ENCODE assay signal across 8 mouse cellular contexts in genomic region chr12:112928401-112929241, GRCm38 (mm10). TPM values are rescaled to one million over a fixed set of nuclear protein-coding genes. Genes with fewer than 3 reads are reported as not detected.
DNase-seq lines count a peak whose midpoint lies in the region; ATAC-seq lines count a peak whose summit lies in the region.

No protein-coding gene starts in this region.

- 1% methylated on average over 104 of the region's 124 CpGs for WGBS in kidney, embryonic 16.5 days
- 1% methylated on average over 104 of the region's 124 CpGs for WGBS in heart, embryonic 14.5 days

- ATAC-seq in kidney, embryonic 16.5 days (ENCODE audit: low FRiP score, low TSS enrichment), result peak; percentile 24; the same call in 1 of the 2 replicates
- 0 out of 2 replicates have a peak, but pooled peaks have one; percentile 20 for ATAC-seq in common myeloid progenitor, adult 5-6 weeks (replicated peaks; ENCODE audit: low read depth, poor library complexity, severe bottlenecking)
- 0 out of 2 replicates have a peak, but pooled peaks have one; percentile 16 for ATAC-seq in heart, embryonic 14.5 days (ENCODE audit: insufficient number of reproducible peaks, insufficient read depth, low FRiP score, low read depth)
- ATAC-seq in activated CD4-positive, CD25-positive, alpha-beta regulatory T cell, adult 4 months, result no peak

- no peak for DNase-seq in kidney, adult 11 months
- DNase-seq in layer of hippocampus, postnatal 36 days, result peak; percentile 47 to 48
- DNase-seq in lung, postnatal 36 days, result peak; percentile 30
- peak; percentile 65 to 67 for DNase-seq in right cerebral cortex, postnatal 36 days (ENCODE audit: low spot score in 2 of 2)

- no peak overlapping the region for H3K27ac ChIP-seq in kidney, embryonic 16.5 days (ENCODE audit: low read length)
- H3K27ac ChIP-seq in heart, embryonic 14.5 days (replicated peaks in 1 of 2; ENCODE audit: control insufficient read depth in 1 of 2, insufficient read depth in 1 of 2, low read depth in 2 of 2, low read length in 2 of 2), result peak overlapping the region in 1 of 2 experiments; percentile 21; a peak in 1 of 4 replicates

- H3K36me3 ChIP-seq in kidney, embryonic 16.5 days (ENCODE audit: insufficient read depth, low read length), result no peaks in the 10 kb centered on the region
- no peaks in the 10 kb centered on the region for H3K36me3 ChIP-seq in heart, embryonic 14.5 days (ENCODE audit: control insufficient read depth, insufficient read depth, low read length)

- peak overlapping the region; percentile 56 for H3K4me3 ChIP-seq in kidney, embryonic 16.5 days (ENCODE audit: low read length)
- peak overlapping the region; percentile 59 to 63 for H3K4me3 ChIP-seq in heart, embryonic 14.5 days (ENCODE audit: control insufficient read depth in 1 of 2, insufficient read depth in 1 of 2, low read depth in 1 of 2, low read length in 2 of 2)

- H3K9me3 ChIP-seq in kidney, embryonic 16.5 days (ENCODE audit: low read length), result no peaks in the 10 kb centered on the region
- no peaks in the 10 kb centered on the region for H3K9me3 ChIP-seq in heart, embryonic 14.5 days (ENCODE audit: control insufficient read depth, low read length)

- H3K4me2 ChIP-seq in kidney, embryonic 16.5 days (replicated peaks; ENCODE audit: low read depth, low read length), result peak overlapping the region; percentile 90
- peak overlapping the region; percentile 97 for H3K4me2 ChIP-seq in heart, embryonic 14.5 days (ENCODE audit: low read length)

- peaks cover 36% of the 10 kb centered on the region for H3K4me1 ChIP-seq in kidney, embryonic 16.5 days (ENCODE audit: insufficient read depth, low read length)
- peaks cover 15 to 33% of the 10 kb centered on the region in 2 experiments for H3K4me1 ChIP-seq in heart, embryonic 14.5 days (ENCODE audit: control insufficient read depth in 2 of 2, insufficient read depth in 2 of 2, low read length in 2 of 2)

- H3K9ac ChIP-seq in kidney, embryonic 16.5 days (replicated peaks; ENCODE audit: low read length), result peak overlapping the region; percentile 55
- H3K9ac ChIP-seq in heart, embryonic 14.5 days (ENCODE audit: low read length), result peak overlapping the region; percentile 77

- peaks cover 56% of the 10 kb centered on the region for H3K27me3 ChIP-seq in kidney, embryonic 16.5 days (ENCODE audit: insufficient read depth, low read length)
- H3K27me3 ChIP-seq in heart, embryonic 14.5 days (ENCODE audit: control insufficient read depth, insufficient read depth, low read length), result peaks cover 62% of the 10 kb centered on the region

RNA-seq across cellular contexts. Expression of gene Jag2, which starts 1.0 kb away (rescaled TPM):
- polyA plus RNA-seq in kidney, embryonic 16.5 days (2015; fragmentation: Nextera tagmentation; extraction: Ambion mirVana), result 2.2 and 2.5 TPM in 2 replicates
- 1.5 and 6.3 TPM in 2 replicates for total RNA-seq in common myeloid progenitor, adult 5-6 weeks (2017)
- 3.4 and 4.7 TPM in 2 replicates for polyA plus RNA-seq in heart, embryonic 14.5 days (2014; fragmentation: Nextera tagmentation; extraction: Ambion mirVana)
- total RNA-seq in layer of hippocampus, postnatal 36 days (2021), result 10 to 100 TPM; 43.8 to 45.6 TPM
- under 1 TPM in 1 of 2 experiments, not detected in 1; 0.74 TPM for polyA plus RNA-seq in activated CD4-positive, CD25-positive, alpha-beta regulatory T cell, adult 4 months (2017; shearing (Covaris generic))

RNA-seq across cellular contexts. Expression of gene Nudt14, which starts 13.3 kb away (rescaled TPM):
- polyA plus RNA-seq in kidney, embryonic 16.5 days (2015; fragmentation: Nextera tagmentation; extraction: Ambion mirVana), result 99.1 and 104 TPM in 2 replicates
- 17.4 and 27.8 TPM in 2 replicates for total RNA-seq in common myeloid progenitor, adult 5-6 weeks (2017)
- polyA plus RNA-seq in heart, embryonic 14.5 days (2014; fragmentation: Nextera tagmentation; extraction: Ambion mirVana), result 44.2 and 53.9 TPM in 2 replicates
- total RNA-seq in layer of hippocampus, postnatal 36 days (2021), result 10 to 100 TPM; 11.4 to 13.1 TPM
- polyA plus RNA-seq in activated CD4-positive, CD25-positive, alpha-beta regulatory T cell, adult 4 months (2017; shearing (Covaris generic)), result 10 to 100 TPM; 39.0 to 46.2 TPM

RNA-seq across cellular contexts. Expression of gene Btbd6, which starts 47.7 kb away (rescaled TPM):
- 29.4 and 30.6 TPM in 2 replicates for polyA plus RNA-seq in kidney, embryonic 16.5 days (2015; fragmentation: Nextera tagmentation; extraction: Ambion mirVana)
- total RNA-seq in common myeloid progenitor, adult 5-6 weeks (2017), result 3.2 and 7.4 TPM in 2 replicates
- polyA plus RNA-seq in heart, embryonic 14.5 days (2014; fragmentation: Nextera tagmentation; extraction: Ambion mirVana), result 19.4 and 25.9 TPM in 2 replicates
- total RNA-seq in layer of hippocampus, postnatal 36 days (2021), result 10 to 100 TPM; 55.4 to 56.3 TPM
- 1 to 10 TPM; 8.3 to 8.9 TPM for polyA plus RNA-seq in activated CD4-positive, CD25-positive, alpha-beta regulatory T cell, adult 4 months (2017; shearing (Covaris generic))
